19 mouse cellular contexts compared by ENCODE assay signal in genomic region chr11:23275780-23276179, GRCm38 (mm10).
"Had no signal": no experiment of that assay in that cellular context is flagged by ENCODE, and none has a peak within 500 bp of the region (broad histone marks: within the 10 kb centered on the region; RNA-seq: fewer than 3 reads in every experiment).

No protein-coding gene starts in this region.

- H3K4me1 ChIP-seq: midbrain, embryonic 10.5 days; midbrain, embryonic 12.5 days; neural tube, embryonic 13.5 days; neural tube, embryonic 15.5 days had no signal

- H3K9ac ChIP-seq: lung, embryonic 14.5 days; midbrain, embryonic 12.5 days; neural tube, embryonic 13.5 days; neural tube, embryonic 15.5 days had no signal

- DNase-seq: lung, adult 18-20 months; lung, embryonic 14.5 days; lung, postnatal 10 days; lung, postnatal 4 days; midbrain, embryonic 14.5 days; retina, postnatal 1 day; right cerebral cortex, adult 18-20 months; right cerebral cortex, postnatal 25 days; right cerebral cortex, postnatal 4 days; spleen, adult 18-20 months; thymus, adult 18-20 months; thymus, postnatal 14 days; thymus, postnatal 36 days had no signal

- H3K4me3 ChIP-seq: midbrain, embryonic 10.5 days; midbrain, embryonic 12.5 days; myocyte; neural tube, embryonic 13.5 days; neural tube, embryonic 15.5 days had no signal

- H3K27ac ChIP-seq: midbrain, embryonic 10.5 days; midbrain, embryonic 12.5 days; neural tube, embryonic 13.5 days; neural tube, embryonic 15.5 days had no signal

- H3K4me2 ChIP-seq: lung, embryonic 14.5 days; midbrain, embryonic 12.5 days; neural tube, embryonic 13.5 days; neural tube, embryonic 15.5 days had no signal

- H3K9me3 ChIP-seq: midbrain, embryonic 10.5 days; midbrain, embryonic 12.5 days; neural tube, embryonic 13.5 days; neural tube, embryonic 15.5 days had no signal

- H3K27me3 ChIP-seq: midbrain, embryonic 12.5 days; neural tube, embryonic 13.5 days; neural tube, embryonic 15.5 days had no signal

- ATAC-seq: midbrain, embryonic 16.5 days had no signal
